Mouse (Mus musculus) MEL (cell line): Measurements from ENCODE around the gene Aff1. TPM values are rescaled to one million over a fixed set of nuclear protein-coding genes. Genes with fewer than 3 reads are reported as not detected.

ENCODE experiments used
- DNase-seq: peaks from one replicate; pipeline ENCODE4 v3.0.0; 2011; ENCODE audit warnings: low read depth, low spot score
- H3K27ac ChIP-seq: 2 replicates; pipeline ENCODE4 v1.5.1; 2012; ENCODE audit warnings: low read depth, mild to moderate bottlenecking, control low read depth, low read length, moderate library complexity; ENCODE audit not compliant: control insufficient read depth
- H3K27me3 ChIP-seq, 2 experiments: fragments of 150-350 bp in 1 of 2; sonication (generic) in 1 of 2; 2 replicates each; pipeline ENCODE4 v1.6.1; 2012; ENCODE audit warnings: low read length in 2 of 2, mild to moderate bottlenecking in 2 of 2, improper control_type of control experiment in 1 of 2, moderate library complexity in 1 of 2; ENCODE audit not compliant: insufficient read depth in 2 of 2, control insufficient read depth in 1 of 2
- H3K36me3 ChIP-seq, 2 experiments: 2 replicates each; pipeline ENCODE4 v1.6.1; 2012 to 2014; ENCODE audit warnings: low read length in 2 of 2, improper control_type of control experiment in 1 of 2, inconsistent platforms in 1 of 2, mild to moderate bottlenecking in 1 of 2; ENCODE audit not compliant: insufficient read depth in 2 of 2, control insufficient read depth in 1 of 2
- H3K4me1 ChIP-seq, 2 experiments: fragments of 150-350 bp in 1 of 2; sonication (generic) in 1 of 2; 2 replicates each; pipeline ENCODE4 v1.6.1; 2012; ENCODE audit warnings: low read length in 2 of 2, improper control_type of control experiment in 1 of 2, mild to moderate bottlenecking in 1 of 2; ENCODE audit not compliant: insufficient read depth in 2 of 2, control insufficient read depth in 1 of 2
- H3K4me3 ChIP-seq, 2 experiments: fragments of 150-350 bp in 1 of 2; sonication (generic) in 1 of 2; 2 replicates each; pipeline ENCODE4 v1.5.1; 2012; ENCODE audit warnings: low read depth in 2 of 2, low read length in 2 of 2, mild to moderate bottlenecking in 2 of 2, moderate library complexity in 2 of 2, control low read depth in 1 of 2, improper control_type of control experiment in 1 of 2; ENCODE audit not compliant: control insufficient read depth in 1 of 2, insufficient read depth in 1 of 2
- H3K79me2 ChIP-seq: 2 replicates; pipeline ENCODE4 v1.6.1; 2012; ENCODE audit warnings: mild to moderate bottlenecking, low read length, moderate library complexity; ENCODE audit not compliant: control insufficient read depth, poor library complexity, insufficient read depth
- H3K9ac ChIP-seq: 2 replicates; pipeline ENCODE4 v1.6.1; 2012; ENCODE audit warnings: low read depth, mild to moderate bottlenecking, control low read depth, low read length, moderate library complexity; ENCODE audit not compliant: control insufficient read depth, poor library complexity, severe bottlenecking
- H3K9me3 ChIP-seq: fragments of 150-350 bp; sonication (generic); replicated peaks from 2 replicates; pipeline ENCODE4 v1.6.1; 2012; ENCODE audit warnings: mild to moderate bottlenecking, low read length, improper control_type of control experiment, moderate library complexity; ENCODE audit not compliant: insufficient read depth
- BHLHE40 ChIP-seq: IDR thresholded peaks from 2 replicates; pipeline ENCODE4 v1.6.1; 2012; ENCODE audit warnings: low read depth, mild to moderate bottlenecking, inconsistent platforms, low read length, improper control_type of control experiment, borderline replicate concordance
- CTCF ChIP-seq, 3 experiments: IDR thresholded peaks in 2 of 3; conservative IDR thresholded peaks in 1 of 3; 2 replicates each; pipeline ENCODE4 v1.5.1; 2011 to 2012; ENCODE audit warnings: low read length in 3 of 3, low read depth in 2 of 3, mild to moderate bottlenecking in 2 of 3, improper control_type of control experiment in 1 of 3, inconsistent platforms in 1 of 3, mixed read lengths in 1 of 3, moderate library complexity in 1 of 3; ENCODE audit not compliant: control insufficient read depth in 1 of 3, insufficient read depth in 1 of 3, poor library complexity in 1 of 3, severe bottlenecking in 1 of 3
- E2F4 ChIP-seq: IDR thresholded peaks from 2 replicates; pipeline ENCODE4 v1.6.1; 2011; ENCODE audit warnings: low read depth, low read length, improper control_type of control experiment, borderline replicate concordance
- ETS1 ChIP-seq: IDR thresholded peaks from 2 replicates; pipeline ENCODE4 v1.6.1; 2012; ENCODE audit warnings: low read depth, mild to moderate bottlenecking, inconsistent platforms, low read length, improper control_type of control experiment, moderate library complexity
- HCFC1 ChIP-seq: IDR thresholded peaks from 2 replicates; pipeline ENCODE4 v1.6.1; 2012; ENCODE audit warnings: low read depth, mild to moderate bottlenecking, inconsistent platforms, low read length, improper control_type of control experiment, moderate library complexity
- KAT2A ChIP-seq: conservative IDR thresholded peaks from 2 replicates; pipeline ENCODE4 v1.6.1; 2012; ENCODE audit warnings: low read depth, low read length, improper control_type of control experiment, inconsistent platforms
- MAFK ChIP-seq: IDR thresholded peaks from 2 replicates; pipeline ENCODE4 v1.6.1; 2011; ENCODE audit warnings: low read depth, mild to moderate bottlenecking, low read length, improper control_type of control experiment, borderline replicate concordance
- MEF2A ChIP-seq: IDR thresholded peaks from 2 replicates; pipeline ENCODE4 v1.6.1; 2014; ENCODE audit warnings: low read depth, mild to moderate bottlenecking, inconsistent platforms, low read length, improper control_type of control experiment; ENCODE audit not compliant: poor library complexity, insufficient replicate concordance, severe bottlenecking; ENCODE audit errors: extremely low read depth
- POLR2A ChIP-seq, 2 experiments: IDR thresholded peaks; 2 replicates each; pipeline ENCODE4 v1.6.1; 2011 to 2012; ENCODE audit warnings: low read length in 2 of 2, mild to moderate bottlenecking in 2 of 2, control low read depth in 1 of 2, improper control_type of control experiment in 1 of 2, low read depth in 1 of 2, moderate library complexity in 1 of 2; ENCODE audit not compliant: control insufficient read depth in 1 of 2, insufficient read depth in 1 of 2, poor library complexity in 1 of 2
- RAD21 ChIP-seq: IDR thresholded peaks from 2 replicates; pipeline ENCODE4 v1.6.1; 2011; ENCODE audit warnings: mild to moderate bottlenecking, low read depth, low read length, improper control_type of control experiment
- SIN3A ChIP-seq: IDR thresholded peaks from 2 replicates; pipeline ENCODE4 v1.6.1; 2012; ENCODE audit warnings: low read length, improper control_type of control experiment, inconsistent platforms
- SMC3 ChIP-seq: IDR thresholded peaks from 2 replicates; pipeline ENCODE4 v1.6.1; 2011; ENCODE audit warnings: low read depth, low read length, improper control_type of control experiment
- TAL1 ChIP-seq: IDR thresholded peaks from 2 replicates; pipeline ENCODE4 v1.6.1; 2012; ENCODE audit warnings: mild to moderate bottlenecking, inconsistent platforms, low read length, moderate library complexity, mixed read lengths
- TBP ChIP-seq: IDR thresholded peaks from 2 replicates; pipeline ENCODE4 v1.8.0; 2011; ENCODE audit warnings: low read depth, low read length, improper control_type of control experiment
- USF2 ChIP-seq, 2 experiments: IDR thresholded peaks; 2 replicates each; pipeline ENCODE4 v1.6.1; 2011 to 2012; ENCODE audit warnings: improper control_type of control experiment in 2 of 2, low read length in 2 of 2, borderline replicate concordance in 1 of 2, inconsistent platforms in 1 of 2, low read depth in 1 of 2, mild to moderate bottlenecking in 1 of 2; ENCODE audit not compliant: insufficient read depth in 1 of 2
- ZC3H11A ChIP-seq: IDR thresholded peaks from 2 replicates; pipeline ENCODE4 v1.6.1; 2012; ENCODE audit warnings: low read depth, mild to moderate bottlenecking, inconsistent platforms, low read length, improper control_type of control experiment
- ZMIZ1 ChIP-seq: IDR thresholded peaks from 2 replicates; pipeline ENCODE4 v1.6.1; 2012; ENCODE audit warnings: low read depth, mild to moderate bottlenecking, inconsistent platforms, low read length, improper control_type of control experiment, moderate library complexity
- polyA plus RNA-seq, 2 experiments: library from polyadenylated mRNA; stranded (reverse) in 1 of 2; unstranded in 1 of 2; fragments of >175 nt in 1 of 2; fragments of >200 nt in 1 of 2; gene quantifications; 2 replicates each; pipeline versions ENCODE4 v1.2.1 to v1.2.4; 2012; ENCODE audit warnings: low replicate concordance in 2 of 2, low read depth in 1 of 2; ENCODE audit not compliant: insufficient read length in 2 of 2, insufficient read depth in 1 of 2, missing spikeins in 1 of 2
- total RNA-seq: library from RNA; depleted of rRNA; stranded (reverse); fragments of 300-350 nt; gene quantifications from 2 replicates; pipeline ENCODE4 v1.2.3, GENCODE M21; 2012

Aff1 gene
- total and polyA plus RNA-seq, 3 experiments, result 5.4 to 13.4 TPM; not detected in 1

DNA sequence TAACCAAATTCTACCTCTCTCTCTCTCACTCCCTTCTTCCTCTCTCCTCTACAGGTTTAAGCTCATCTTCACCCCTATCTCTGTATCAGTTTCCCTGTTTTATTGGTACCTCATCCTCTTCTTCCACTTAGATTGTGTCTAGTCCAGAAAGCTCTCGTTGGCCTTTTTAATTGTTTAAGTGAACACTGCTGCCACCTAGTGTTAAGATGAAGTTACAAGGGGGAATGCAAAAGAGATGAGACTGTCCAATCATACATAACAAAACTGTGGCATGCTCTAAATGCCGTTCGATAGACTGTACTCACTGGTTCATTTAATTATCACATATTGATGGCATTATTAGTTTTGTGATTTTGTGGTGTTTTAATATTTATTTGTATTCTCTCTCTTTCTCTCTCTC, 32.6 kb upstream of the Aff1 start:
- Histone ChIP-seq H3K9me3 (no peaks in the 10 kb centered on the region), H3K4me1 (no peaks in the 10 kb centered on the region), H3K27me3 (peaks cover 0 to 2% of the 10 kb centered on the region in 2 experiments; a peak in 3 of 4 replicates), H3K36me3 (no peaks in the 10 kb centered on the region), H3K9ac (no peak overlapping the region), H3K27ac (no peak overlapping the region), H3K79me2 (no peaks in the 10 kb centered on the region), H3K4me3 (no peak overlapping the region)
- peak; percentile 92 for TF ChIP-seq SMC3
- TF ChIP-seq BHLHE40, result 0 out of 2 replicates have a peak, but pooled peaks have one; percentile 20
- TF ChIP-seq RAD21, result peak; percentile 85
- no peak for TF ChIP-seq ETS1
- no peak for TF ChIP-seq HCFC1
- TF ChIP-seq ZC3H11A, result peak; percentile 90
- TF ChIP-seq POLR2A (IDR thresholded peaks at IDR 0.05; ENCODE audit: control insufficient read depth in 1 of 2, insufficient read depth in 1 of 2, low read depth in 1 of 2, low read length in 2 of 2, poor library complexity in 1 of 2), result no peak
- TF ChIP-seq CTCF (IDR thresholded peaks at IDR 0.05 in 2 of 3, conservative IDR thresholded peaks at IDR 0.05 in 1 of 3; ENCODE audit: control insufficient read depth in 1 of 3, insufficient read depth in 1 of 3, low read depth in 2 of 3, low read length in 3 of 3, poor library complexity in 1 of 3, severe bottlenecking in 1 of 3), result peak in 2 of 3 experiments; percentile 56 to 93; a peak in 4 of 6 replicates
- peak; percentile 80 for DNase-seq

DNA sequence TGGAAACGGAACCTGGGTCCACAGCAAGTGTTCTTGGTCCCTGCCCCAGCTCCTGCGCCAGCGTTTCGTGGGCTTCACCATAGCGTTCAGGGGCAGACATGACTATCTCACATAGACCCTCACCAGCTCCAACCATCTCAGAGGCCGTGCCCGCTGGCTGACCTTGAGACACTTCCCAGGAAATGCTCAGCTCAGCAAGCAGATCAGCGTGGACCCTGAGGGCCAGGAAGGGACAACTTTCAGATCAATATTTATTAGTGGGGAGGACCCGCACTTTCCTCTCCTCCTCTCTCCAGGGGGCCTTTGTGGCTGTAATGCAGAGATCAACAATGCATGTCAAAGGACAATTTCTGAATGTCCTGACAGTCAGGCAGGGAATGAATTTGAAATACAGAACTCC, 27.2 kb upstream of the Aff1 start:
- Histone ChIP-seq H3K9ac (no peak overlapping the region), H3K79me2 (no peaks in the 10 kb centered on the region), H3K4me1 (no peaks in the 10 kb centered on the region), H3K27ac (no peak overlapping the region), H3K27me3 (peaks cover 0 to 9% of the 10 kb centered on the region in 2 experiments; a peak in 3 of 4 replicates), H3K9me3 (no peaks in the 10 kb centered on the region), H3K36me3 (no peaks in the 10 kb centered on the region), H3K4me3 (no peak overlapping the region)
- TF ChIP-seq HCFC1 (no peak), SIN3A (no peak), E2F4 (no peak), ETS1 (no peak), TBP (no peak)
- no peak for DNase-seq

DNA sequence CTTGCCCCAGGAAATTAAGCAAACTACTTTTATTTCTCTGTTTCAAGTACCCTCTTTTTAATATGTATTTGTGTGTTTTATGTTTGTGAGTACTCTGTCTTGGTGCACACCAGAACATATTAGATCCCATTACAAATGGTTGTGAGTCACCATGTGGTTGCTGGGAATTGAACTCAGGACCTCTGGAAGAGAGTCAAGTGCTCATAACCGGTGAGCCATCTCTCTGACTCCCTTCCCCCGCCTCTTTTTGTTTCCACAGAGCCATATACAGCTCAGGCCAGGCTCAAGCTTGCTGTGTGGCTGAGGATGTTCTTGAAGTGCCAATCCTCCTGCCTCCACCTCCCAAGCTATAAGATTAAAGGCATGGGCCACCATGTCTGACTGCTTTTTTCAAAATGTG, 26.3 kb upstream of the Aff1 start:
- Histone ChIP-seq H3K9me3 (no peaks in the 10 kb centered on the region), H3K36me3 (no peaks in the 10 kb centered on the region), H3K79me2 (no peaks in the 10 kb centered on the region), H3K9ac (no peak overlapping the region), H3K4me3 (no peak overlapping the region), H3K27ac (no peak overlapping the region), H3K27me3 (peaks cover 0 to 9% of the 10 kb centered on the region in 2 experiments; a peak in 3 of 4 replicates), H3K4me1 (no peaks in the 10 kb centered on the region)
- TF ChIP-seq MEF2A, result no peak
- TF ChIP-seq KAT2A, result no peak
- TF ChIP-seq ZMIZ1, result no peak
- no peak for TF ChIP-seq ZC3H11A
- no peak for TF ChIP-seq SIN3A
- no peak for TF ChIP-seq MAFK
- TF ChIP-seq TAL1, result no peak
- no peak for TF ChIP-seq ETS1
- TF ChIP-seq USF2 (IDR thresholded peaks at IDR 0.05; ENCODE audit: borderline replicate concordance in 1 of 2, insufficient read depth in 1 of 2, low read depth in 1 of 2, low read length in 2 of 2), result no peak
- TF ChIP-seq CTCF (IDR thresholded peaks at IDR 0.05 in 2 of 3, conservative IDR thresholded peaks at IDR 0.05 in 1 of 3; ENCODE audit: control insufficient read depth in 1 of 3, insufficient read depth in 1 of 3, low read depth in 2 of 3, low read length in 3 of 3, poor library complexity in 1 of 3, severe bottlenecking in 1 of 3), result no peak
- DNase-seq, result no peak
